Mouse (Mus musculus) heart, adult 11 months (tissue): ENCODE measurements around the gene Tas2r120.
"Not testable (repeated sequence)": the region's sequence is repeated elsewhere in the genome, so short reads cannot be mapped to it uniquely, and the experiment has no call there.

Experiments used
- DNase-seq: peaks from one replicate; pipeline ENCODE4 v3.0.0; 2022

Tas2r120 gene

GRCm38 (mm10) chr6:132656653-132657052 is at the start of gene Tas2r120:
Gene Tas2r120 (plus strand): TSS chr6:132656953.
- DNase-seq: no peak

- no peak for DNase-seq
These were observed 7.4 kb upstream of the Tas2r120 start for GRCm38 (mm10) chr6:132649399-132649798.

- DNase-seq: no peak
These were observed 5.3 kb upstream of the Tas2r120 start, which contains the start of gene A630073D07Rik for GRCm38 (mm10) chr6:132651426-132651825. Gene A630073D07Rik (minus strand): TSS chr6:132651526.

- DNase-seq: not testable (repeated sequence)
These were observed 34.8 kb downstream of the Tas2r120 start for GRCm38 (mm10) chr6:132691596-132691995.

- no peak for DNase-seq
These were observed 44.2 kb downstream of the Tas2r120 start, which contains the start of gene Tas2r121 for GRCm38 (mm10) chr6:132700907-132701306. Gene Tas2r121 (minus strand): TSS chr6:132701007.
